Mouse (Mus musculus) forebrain, embryonic 13.5 days (tissue): ENCODE results near the gene Mgat3. TPM values are rescaled to one million over a fixed set of nuclear protein-coding genes. Genes with fewer than 3 reads are reported as not detected.

Source experiments
- ATAC-seq: fragments of 200-750 bp; cut with Nextera tagmentation; 2 replicates; pipeline ENCODE4 v1.8.0; 2017
- H3K27ac ChIP-seq: fragments of 300-500 bp; sonication (generic); 2 replicates; pipeline ENCODE4 v1.5.1; 2015; ENCODE audit warnings: inconsistent platforms, mild to moderate bottlenecking, moderate library complexity
- H3K27me3 ChIP-seq: fragments of 300-500 bp; sonication (generic); 2 replicates; pipeline ENCODE4 v1.6.1; 2015; ENCODE audit warnings: mild to moderate bottlenecking, inconsistent platforms
- H3K36me3 ChIP-seq: fragments of 300-500 bp; sonication (generic); 2 replicates; pipeline ENCODE4 v1.6.1; 2015; ENCODE audit warnings: mild to moderate bottlenecking, inconsistent platforms; ENCODE audit not compliant: poor library complexity, severe bottlenecking
- H3K4me1 ChIP-seq: fragments of 300-500 bp; sonication (generic); 2 replicates; pipeline ENCODE4 v1.6.1; 2015; ENCODE audit warnings: inconsistent platforms
- H3K4me2 ChIP-seq: fragments of 300-500 bp; sonication (generic); 2 replicates; pipeline ENCODE4 v1.6.1; 2015; ENCODE audit warnings: inconsistent platforms, mild to moderate bottlenecking, moderate library complexity
- H3K4me3 ChIP-seq: fragments of 300-500 bp; sonication (generic); 2 replicates; pipeline ENCODE4 v1.5.1; 2015; ENCODE audit warnings: mild to moderate bottlenecking, inconsistent platforms
- H3K9ac ChIP-seq: fragments of 300-500 bp; sonication (generic); 2 replicates; pipeline ENCODE4 v1.6.1; 2015; ENCODE audit warnings: mild to moderate bottlenecking, inconsistent platforms
- H3K9me3 ChIP-seq: fragments of 300-500 bp; sonication (generic); replicated peaks from 2 replicates; pipeline ENCODE4 v1.6.1; 2016; ENCODE audit warnings: inconsistent platforms
- WGBS: fragments of 180-500 bp; shearing (Covaris S2); methylation state at CpG from one replicate; pipeline ENCODE4 v1.1.7; 2015; 5-methylcytosine and 5-hydroxymethylcytosine counted together
- polyA plus RNA-seq: library from polyadenylated mRNA; unstranded; fragments of >200 nt; fragmentation: Nextera tagmentation; extraction: Ambion mirVana; gene quantifications from 2 replicates; pipeline ENCODE4 v1.2.1, GENCODE M21; 2015

Mgat3 gene
- polyA plus RNA-seq, 1 experiment from 2014 or later, result 7.3 TPM

- H3K9me3 ChIP-seq, result no peaks in the 10 kb centered on the region
- no peak overlapping the region for H3K4me2 ChIP-seq
- WGBS, result 80% methylated on average over 4 of the region's 4 CpGs
- no peaks in the 10 kb centered on the region for H3K36me3 ChIP-seq
- no peak overlapping the region for H3K27ac ChIP-seq
- H3K9ac ChIP-seq, result no peak overlapping the region
- H3K4me1 ChIP-seq, result 0 out of 2 replicates have a peak, but pooled peaks cover 7% of the 10 kb centered on the region
- no peaks in the 10 kb centered on the region for H3K27me3 ChIP-seq
- no peak for ATAC-seq
- H3K4me3 ChIP-seq, result no peak overlapping the region
These were observed 16.6 kb downstream of the Mgat3 start for GRCm38 (mm10) chr15:80190075-80190474.

DNA sequence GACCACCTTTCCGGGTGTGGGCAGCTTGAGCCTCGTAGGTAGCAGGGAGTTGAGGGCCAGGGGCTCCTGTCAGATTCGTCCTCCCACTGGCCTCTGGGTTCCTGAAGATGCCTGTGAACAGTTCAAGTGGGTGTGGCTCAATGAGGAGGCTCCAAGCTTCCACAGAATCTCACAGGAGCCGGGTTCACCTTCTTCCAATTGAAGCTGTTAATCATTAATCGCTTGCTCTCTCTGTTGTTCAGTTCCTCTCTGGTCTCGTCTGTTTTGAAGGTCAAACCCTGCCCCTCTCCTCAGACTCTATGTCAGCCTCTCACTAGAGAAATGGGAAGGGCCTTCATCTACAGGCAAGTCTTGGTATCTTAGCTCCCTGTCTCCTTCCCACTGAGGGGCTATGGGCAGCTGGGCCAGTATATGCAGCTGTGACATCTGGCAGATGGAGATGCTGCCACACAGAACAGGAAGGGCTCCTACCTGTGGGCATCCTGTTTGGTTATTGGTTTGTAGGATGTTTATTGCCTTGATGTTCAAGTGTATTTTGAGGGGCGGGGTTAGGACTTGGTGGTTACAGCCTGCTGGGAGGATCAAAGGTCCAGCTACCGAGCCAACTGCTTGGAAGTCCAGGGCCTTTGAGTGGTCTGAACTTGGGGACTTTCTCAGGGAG is 18.2 kb downstream of the Mgat3 start:
- Histone ChIP-seq H3K4me1 (0 out of 2 replicates have a peak, but pooled peaks cover 7% of the 10 kb centered on the region), H3K36me3 (no peaks in the 10 kb centered on the region), H3K9me3 (no peaks in the 10 kb centered on the region), H3K9ac (no peak overlapping the region), H3K27me3 (no peaks in the 10 kb centered on the region), H3K4me3 (no peak overlapping the region), H3K4me2 (no peak overlapping the region), H3K27ac (no peak overlapping the region)
- no peak for ATAC-seq
- 84% methylated on average over 8 of the region's 8 CpGs for WGBS

DNA sequence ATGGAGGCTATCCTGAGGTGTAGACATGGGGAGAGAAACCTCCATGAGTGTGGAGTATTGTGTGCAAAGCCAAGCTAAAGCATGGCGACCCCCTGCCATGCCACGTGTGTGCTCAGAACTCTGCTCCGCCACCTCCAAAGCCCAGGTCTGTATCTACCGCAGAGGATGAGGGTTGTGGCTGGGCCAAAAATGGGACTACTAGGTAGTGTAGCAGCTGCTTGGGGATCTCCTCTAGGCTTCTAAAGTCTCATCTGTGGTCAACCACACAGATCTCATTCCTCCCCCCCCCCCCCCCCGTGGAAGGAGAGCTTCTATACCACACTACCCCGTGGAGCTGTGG is 18.7 kb downstream of the Mgat3 start:
- Histone ChIP-seq H3K9me3 (no peaks in the 10 kb centered on the region), H3K9ac (no peak overlapping the region), H3K27me3 (no peaks in the 10 kb centered on the region), H3K4me1 (0 out of 2 replicates have a peak, but pooled peaks cover 7% of the 10 kb centered on the region), H3K4me2 (no peak overlapping the region), H3K27ac (no peak overlapping the region), H3K36me3 (no peaks in the 10 kb centered on the region), H3K4me3 (no peak overlapping the region)
- WGBS, result 92% methylated on average over 6 of the region's 6 CpGs
- ATAC-seq, result no peak

DNA sequence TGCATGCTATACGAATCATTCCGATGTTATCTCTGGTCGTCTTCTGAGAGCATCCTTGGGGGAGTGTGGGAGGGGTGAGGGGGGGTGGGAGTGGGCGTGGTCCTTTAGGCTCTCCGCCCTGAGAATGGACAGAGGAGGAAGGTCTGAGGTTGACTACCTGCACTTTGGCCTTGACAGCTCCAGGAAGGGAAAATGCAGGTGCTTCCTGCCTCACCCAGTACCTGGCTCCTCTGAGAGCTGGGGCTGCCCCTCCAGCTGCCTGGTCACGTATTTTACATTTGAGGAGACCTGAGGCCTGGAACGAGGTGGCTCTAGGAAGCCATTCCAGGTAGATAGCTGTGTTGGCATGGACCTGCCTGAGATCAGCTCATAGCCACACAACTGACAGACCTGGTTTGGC is 19.3 kb downstream of the Mgat3 start:
- ATAC-seq, result no peak
- Histone ChIP-seq H3K27me3 (no peaks in the 10 kb centered on the region), H3K4me3 (no peak overlapping the region), H3K9me3 (no peaks in the 10 kb centered on the region), H3K27ac (no peak overlapping the region), H3K4me2 (no peak overlapping the region), H3K4me1 (0 out of 2 replicates have a peak, but pooled peaks cover 7% of the 10 kb centered on the region), H3K9ac (no peak overlapping the region), H3K36me3 (no peaks in the 10 kb centered on the region)
- WGBS, result 91% methylated on average over 7 of the region's 7 CpGs

- Histone ChIP-seq H3K9ac (no peak overlapping the region), H3K4me3 (no peak overlapping the region), H3K9me3 (no peaks in the 10 kb centered on the region), H3K4me2 (no peak overlapping the region), H3K27me3 (no peaks in the 10 kb centered on the region), H3K4me1 (no peaks in the 10 kb centered on the region), H3K27ac (no peak overlapping the region), H3K36me3 (no peaks in the 10 kb centered on the region)
- 31% methylated on average over 2 of the region's 2 CpGs for WGBS
- ATAC-seq, result no peak
These were observed 26.0 kb downstream of the Mgat3 start for GRCm38 (mm10) chr15:80199556-80199955.

DNA sequence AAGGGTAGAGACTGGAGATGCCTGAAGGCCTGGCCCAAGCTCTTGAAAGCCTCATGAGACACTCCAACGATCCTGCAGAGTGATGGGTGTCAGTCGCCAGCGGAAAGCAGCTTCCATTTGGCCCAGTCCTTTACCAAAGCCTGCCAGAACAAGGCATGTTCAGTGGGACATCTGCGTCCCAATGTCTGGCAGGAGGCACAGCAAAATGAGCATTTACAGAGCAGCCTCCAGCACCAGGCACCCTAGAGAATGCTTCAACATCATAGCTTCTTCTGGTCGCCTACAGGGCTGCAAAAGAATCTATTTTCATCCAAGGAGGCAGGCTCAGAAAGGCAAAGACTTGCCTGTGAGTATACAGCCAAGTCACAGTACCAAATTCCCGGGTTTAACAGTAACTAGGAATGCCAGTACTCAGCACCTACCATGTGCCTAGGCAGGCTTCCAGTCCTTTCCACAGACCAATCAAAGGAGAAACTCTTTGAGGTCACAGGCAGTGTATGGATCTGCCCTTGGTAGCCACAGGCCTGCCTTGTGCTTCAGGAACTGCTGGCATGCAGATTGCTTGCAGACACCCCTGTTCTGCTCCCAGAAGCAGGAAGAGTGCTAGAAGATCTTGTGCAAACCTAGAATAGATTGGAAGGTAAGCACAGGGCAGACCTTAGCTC is 28.7 kb downstream of the Mgat3 start:
- Histone ChIP-seq H3K4me3 (no peak overlapping the region), H3K36me3 (no peaks in the 10 kb centered on the region), H3K9me3 (no peaks in the 10 kb centered on the region), H3K27ac (no peak overlapping the region), H3K4me1 (no peaks in the 10 kb centered on the region), H3K4me2 (no peak overlapping the region), H3K9ac (no peak overlapping the region), H3K27me3 (no peaks in the 10 kb centered on the region)
- WGBS, result 91% methylated on average over 6 of the region's 6 CpGs
- ATAC-seq, result no peak

DNA sequence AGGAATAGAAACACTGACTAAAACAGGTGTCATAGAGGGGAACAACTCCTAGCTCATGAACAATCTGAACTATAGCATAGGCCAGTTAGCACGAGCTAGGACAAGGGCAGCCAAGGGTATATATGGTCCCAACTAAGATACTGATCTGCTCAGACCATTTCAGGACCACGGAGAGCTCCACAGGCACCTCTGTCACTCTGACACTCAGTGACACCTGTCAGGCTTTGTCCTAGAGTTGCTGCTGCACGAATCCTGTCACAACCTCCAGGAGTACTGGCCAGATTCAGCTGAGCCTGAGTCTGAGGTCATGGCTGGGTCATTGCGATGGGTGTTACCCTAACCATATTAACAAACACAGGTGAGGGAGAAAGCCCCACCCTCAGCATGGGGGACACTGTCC is 29.9 kb downstream of the Mgat3 start:
- 41% methylated on average over 4 of the region's 4 CpGs for WGBS
- no peak overlapping the region for H3K4me2 ChIP-seq
- H3K9ac ChIP-seq, result no peak overlapping the region
- ATAC-seq, result no peak
- H3K36me3 ChIP-seq, result no peaks in the 10 kb centered on the region
- H3K9me3 ChIP-seq, result no peaks in the 10 kb centered on the region
- H3K4me1 ChIP-seq, result peaks cover 5% of the 10 kb centered on the region
- no peak overlapping the region for H3K4me3 ChIP-seq
- no peaks in the 10 kb centered on the region for H3K27me3 ChIP-seq
- H3K27ac ChIP-seq, result no peak overlapping the region

GRCm38 (mm10) chr15:80206057-80206565 is 32.6 kb downstream of the Mgat3 start:
- Histone ChIP-seq H3K9me3 (no peaks in the 10 kb centered on the region), H3K4me3 (no peak overlapping the region), H3K36me3 (peaks cover 5% of the 10 kb centered on the region), H3K4me1 (peaks cover 8% of the 10 kb centered on the region), H3K9ac (no peak overlapping the region), H3K27me3 (no peaks in the 10 kb centered on the region), H3K4me2 (no peak overlapping the region), H3K27ac (no peak overlapping the region)
- no peak for ATAC-seq
- 86% methylated on average over 3 of the region's 3 CpGs for WGBS

- Histone ChIP-seq H3K4me2 (no peak overlapping the region), H3K9me3 (no peaks in the 10 kb centered on the region), H3K27ac (no peak overlapping the region), H3K4me1 (peaks cover 8% of the 10 kb centered on the region), H3K36me3 (peaks cover 29% of the 10 kb centered on the region), H3K9ac (0 out of 2 replicates have a peak overlapping the region, but pooled peaks have one; percentile 3), H3K4me3 (no peak overlapping the region), H3K27me3 (no peaks in the 10 kb centered on the region)
- no peak for ATAC-seq
- WGBS, result 13% methylated on average over 4 of the region's 4 CpGs
These were observed 34.9 kb downstream of the Mgat3 start for GRCm38 (mm10) chr15:80208446-80208845.

DNA sequence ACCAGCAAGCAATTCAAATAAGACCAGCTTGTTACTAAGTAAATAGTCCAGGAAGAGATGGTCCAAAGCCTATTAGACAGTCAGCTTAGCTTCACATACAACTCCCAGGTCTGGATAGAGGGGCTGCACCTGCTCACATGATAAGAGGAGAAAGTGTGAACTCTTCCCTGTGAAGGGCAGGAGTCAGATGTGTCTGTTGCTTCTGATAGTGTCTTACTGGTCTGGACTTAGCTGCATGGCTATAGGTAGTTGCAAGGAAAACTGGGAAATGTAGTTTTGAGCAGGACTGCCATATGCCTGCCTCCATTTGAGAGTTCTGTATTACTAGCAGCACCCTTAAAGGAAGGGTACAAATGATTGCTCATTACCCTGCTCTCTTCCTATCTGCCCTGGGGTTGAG is 40.2 kb downstream of the Mgat3 start:
- Histone ChIP-seq H3K4me1 (peaks cover under 1% of the 10 kb centered on the region; the same call in 1 of the 2 replicates), H3K36me3 (peaks cover 31% of the 10 kb centered on the region), H3K27ac (no peak overlapping the region), H3K9me3 (no peaks in the 10 kb centered on the region), H3K9ac (no peak overlapping the region), H3K4me3 (no peak overlapping the region), H3K27me3 (no peaks in the 10 kb centered on the region), H3K4me2 (no peak overlapping the region)
- ATAC-seq, result no peak

DNA sequence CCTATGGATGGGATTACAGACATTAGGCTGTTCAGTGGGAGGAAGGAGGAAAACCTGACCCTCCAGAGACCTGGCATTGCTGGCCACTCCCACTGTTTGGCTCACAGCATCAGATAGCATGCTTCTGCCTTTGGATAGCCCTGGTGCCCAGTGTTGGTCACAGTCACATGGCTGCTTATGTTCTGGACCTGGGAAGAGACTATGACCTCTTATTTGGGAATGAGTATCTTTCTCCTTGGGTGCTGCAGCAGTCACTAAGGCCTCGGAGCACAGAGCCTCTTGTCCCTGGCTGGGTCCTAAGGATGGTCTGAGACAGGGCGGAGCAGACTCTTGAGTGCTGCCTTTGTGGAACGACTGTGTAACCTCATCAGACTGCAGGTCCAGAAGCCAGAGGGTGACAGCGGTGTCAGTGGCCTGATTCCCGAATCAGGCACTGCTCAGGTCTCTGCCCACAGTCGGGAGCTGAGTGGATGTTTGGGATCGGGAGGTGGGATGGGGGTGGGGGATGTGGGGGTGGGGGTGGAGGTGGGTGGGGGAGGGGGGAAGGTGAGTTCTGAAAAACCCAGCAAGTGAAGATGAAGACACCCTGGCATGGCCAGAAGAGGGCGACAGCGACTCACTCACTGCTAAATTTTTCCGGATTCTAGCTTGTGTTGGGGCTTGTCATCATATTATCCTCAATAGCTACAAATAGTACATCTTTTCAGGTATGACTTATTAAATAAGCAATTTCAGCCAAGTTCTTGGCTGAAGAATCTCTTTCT is 42.4 kb downstream of the Mgat3 start:
- WGBS, result 24% methylated on average over 8 of the region's 10 CpGs
- Histone ChIP-seq H3K4me3 (no peak overlapping the region), H3K4me1 (no peaks in the 10 kb centered on the region), H3K9ac (no peak overlapping the region), H3K36me3 (peaks cover 27% of the 10 kb centered on the region), H3K4me2 (no peak overlapping the region), H3K9me3 (no peaks in the 10 kb centered on the region), H3K27me3 (no peaks in the 10 kb centered on the region), H3K27ac (no peak overlapping the region)
- no peak for ATAC-seq

DNA sequence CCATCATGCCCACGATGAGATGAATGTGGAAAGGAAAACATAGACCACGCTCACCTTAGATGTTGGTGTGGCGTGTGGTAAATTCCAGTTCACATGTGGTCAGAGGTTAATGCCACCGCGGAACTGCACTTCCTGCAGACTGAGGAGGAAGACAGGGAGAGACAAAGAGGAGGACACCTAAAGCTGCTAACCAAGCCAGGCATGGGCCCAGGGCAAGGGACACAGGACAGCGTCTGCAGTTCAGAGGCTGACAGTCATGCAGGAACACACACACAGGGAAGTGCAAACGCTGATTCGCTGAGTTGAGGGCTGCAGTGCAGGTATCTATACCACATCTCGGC is 42.9 kb downstream of the Mgat3 start:
- Histone ChIP-seq H3K9me3 (no peaks in the 10 kb centered on the region), H3K36me3 (peaks cover 22% of the 10 kb centered on the region), H3K4me1 (no peaks in the 10 kb centered on the region), H3K27ac (no peak overlapping the region), H3K27me3 (no peaks in the 10 kb centered on the region), H3K4me2 (no peak overlapping the region), H3K9ac (no peak overlapping the region), H3K4me3 (no peak overlapping the region)
- WGBS, result 72% methylated on average over 9 of the region's 9 CpGs
- no peak for ATAC-seq
